Mouse (Mus musculus) lung, postnatal 0 days (tissue): ENCODE data around the gene Crnn. TPM values are rescaled to one million over a fixed set of nuclear protein-coding genes. Genes with fewer than 3 reads are reported as not detected.

ENCODE experiments used
- ATAC-seq: fragments of 200-750 bp; cut with Nextera tagmentation; 2 replicates; pipeline ENCODE4 v1.8.0; 2017; ENCODE audit warnings: moderate library complexity
- DNase-seq: peaks from one replicate; pipeline ENCODE4 v3.0.0-alpha.2; 2016; ENCODE audit warnings: low spot score
- H3K27ac ChIP-seq: fragments of 300-500 bp; sonication (generic); 2 replicates; pipeline ENCODE4 v1.5.1; 2014; ENCODE audit warnings: antibody characterized with exemption, mild to moderate bottlenecking, low read length, mixed read lengths
- H3K27me3 ChIP-seq: fragments of 300-500 bp; sonication (generic); replicated peaks from 2 replicates; pipeline ENCODE4 v1.6.1; 2014; ENCODE audit warnings: low read length, mixed read lengths; ENCODE audit not compliant: insufficient read depth
- H3K36me3 ChIP-seq: fragments of 300-500 bp; sonication (generic); 2 replicates; pipeline ENCODE4 v1.6.1; 2014; ENCODE audit warnings: low read length, mixed read lengths; ENCODE audit not compliant: insufficient read depth
- H3K4me1 ChIP-seq: fragments of 300-500 bp; sonication (generic); 2 replicates; pipeline ENCODE4 v1.6.1; 2014; ENCODE audit warnings: antibody characterized with exemption, low read depth, low read length, mixed read lengths; ENCODE audit not compliant: insufficient read depth
- H3K4me2 ChIP-seq: fragments of 300-500 bp; sonication (generic); replicated peaks from 2 replicates; pipeline ENCODE4 v1.6.1; 2014; ENCODE audit warnings: low read depth, mild to moderate bottlenecking, low read length, moderate library complexity, mixed read lengths
- H3K4me3 ChIP-seq: fragments of 300-500 bp; sonication (generic); 2 replicates; pipeline ENCODE4 v1.5.1; 2014; ENCODE audit warnings: low read depth, low read length
- H3K9ac ChIP-seq: fragments of 300-500 bp; sonication (generic); replicated peaks from 2 replicates; pipeline ENCODE4 v1.6.1; 2014; ENCODE audit warnings: low read depth, mild to moderate bottlenecking
- H3K9me3 ChIP-seq: fragments of 300-500 bp; sonication (generic); 2 replicates; pipeline ENCODE4 v1.6.1; 2016; ENCODE audit warnings: low read length, mixed read lengths
- CTCF ChIP-seq: IDR thresholded peaks from 2 replicates; pipeline ENCODE4 v1.5.1; 2016; ENCODE audit warnings: antibody characterized with exemption, mild to moderate bottlenecking
- EP300 ChIP-seq: IDR thresholded peaks from 2 replicates; pipeline ENCODE4 v1.6.1; 2016; ENCODE audit warnings: antibody characterized with exemption, mild to moderate bottlenecking, control low read depth
- WGBS: fragments of 180-500 bp; shearing (Covaris S2); extraction: QIAGEN DNeasy Blood & Tissue Kit; methylation state at CpG from one replicate; pipeline ENCODE4 v1.1.7; 2014; 5-methylcytosine and 5-hydroxymethylcytosine counted together
- polyA plus RNA-seq: library from polyadenylated mRNA; unstranded; fragments of >200 nt; fragmentation: Nextera tagmentation; extraction: Ambion mirVana; gene quantifications from 2 replicates; pipeline ENCODE4 v1.2.1, GENCODE M21; 2015

Gene Crnn
- not detected in 2 replicates for polyA plus RNA-seq

DNA sequence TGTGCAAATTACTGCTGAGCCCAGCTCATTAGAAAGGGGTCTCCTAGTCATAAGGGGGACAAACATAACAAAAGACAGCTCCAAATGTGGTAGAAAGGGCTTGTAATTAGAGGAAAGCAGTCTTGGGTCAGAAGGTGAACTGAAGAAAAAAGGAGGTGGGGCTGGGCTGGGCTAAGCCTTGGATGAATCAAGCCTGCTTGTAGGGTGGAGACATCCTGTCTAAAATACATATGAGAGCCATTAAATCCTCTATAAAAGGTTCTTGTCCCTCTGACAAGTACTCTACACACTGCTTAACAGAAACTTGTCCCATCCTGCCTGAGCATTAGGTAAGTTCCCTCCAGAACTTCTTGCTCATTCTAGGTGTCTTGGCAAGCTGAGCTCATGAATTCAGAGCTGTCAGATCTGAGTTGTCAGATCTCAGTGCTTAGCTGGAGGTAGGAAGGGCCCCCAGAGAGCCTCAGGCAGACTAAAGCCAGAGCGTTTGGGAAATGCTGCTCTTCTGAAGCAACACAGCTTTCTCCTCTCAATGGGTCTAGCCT lies at the start of gene Crnn:
Gene Crnn, plus strand, starts transcription at position 278 of the 542 bp plus-strand sequence.
- H3K9ac ChIP-seq: no peak within 1 kb of the TSS
- 70% methylated on average over 1 of the region's 1 CpGs for WGBS
- ATAC-seq (no peak), DNase-seq (no peak)
- no peaks in the 10 kb centered on the region for H3K27me3 ChIP-seq
- H3K36me3 ChIP-seq: no peaks in the 10 kb centered on the region
- no peak within 1 kb of the TSS for H3K27ac ChIP-seq
- H3K4me2 ChIP-seq: no peak within 1 kb of the TSS
- TF ChIP-seq EP300 (no peak), CTCF (no peak)
- H3K4me3 ChIP-seq: no peak within 1 kb of the TSS
- H3K9me3 ChIP-seq: no peaks in the 10 kb centered on the region
- no peaks in the 10 kb centered on the region for H3K4me1 ChIP-seq

DNA sequence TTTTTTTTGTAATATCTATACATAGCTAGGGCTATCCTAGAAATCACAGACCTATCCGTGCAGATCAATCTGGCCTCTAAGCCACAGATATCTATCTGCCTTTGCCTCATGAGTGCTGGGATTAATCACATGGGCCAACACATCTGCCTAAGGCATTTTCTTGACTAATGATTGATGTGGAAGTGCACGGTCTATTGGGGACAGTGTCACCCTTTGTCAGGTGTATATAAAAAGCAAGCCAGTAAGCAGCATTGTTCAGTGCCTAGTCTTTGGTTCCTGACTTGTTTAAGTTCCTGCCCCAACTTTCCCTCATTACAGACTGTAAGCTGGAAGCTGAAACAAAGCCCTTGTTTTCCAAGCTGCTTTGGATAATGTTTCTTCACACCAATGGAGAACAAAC lies 48.1 kb upstream of the Crnn start:
- ATAC-seq: no peak
- H3K4me3 ChIP-seq: no peak overlapping the region

GRCm38 (mm10) chr3:93111668-93112067 lies 32.9 kb upstream of the Crnn start:
- DNase-seq: peak; percentile 4
- Histone ChIP-seq H3K36me3 (no peaks in the 10 kb centered on the region), H3K27me3 (no peaks in the 10 kb centered on the region), H3K9me3 (no peaks in the 10 kb centered on the region), H3K4me1 (no peaks in the 10 kb centered on the region), H3K4me2 (no peak overlapping the region), H3K9ac (no peak overlapping the region), H3K27ac (no peak overlapping the region), H3K4me3 (no peak overlapping the region)
- TF ChIP-seq CTCF: peak; percentile 54
- TF ChIP-seq EP300: no peak
- no peak for ATAC-seq
- WGBS: 34% methylated on average over 5 of the region's 5 CpGs

More for the DNA sequence above, 48.1 kb upstream of the Crnn start:
- Histone ChIP-seq H3K4me1 (no peaks in the 10 kb centered on the region), H3K9me3 (no peaks in the 10 kb centered on the region), H3K4me2 (no peak overlapping the region), H3K27me3 (no peaks in the 10 kb centered on the region), H3K27ac (no peak overlapping the region), H3K9ac (no peak overlapping the region), H3K36me3 (no peaks in the 10 kb centered on the region)
- whole genome bisulfite sequencing: 73% methylated on average over 2 of the region's 2 CpGs
- no peak for DNase-seq
- no peak for TF ChIP-seq EP300
- TF ChIP-seq CTCF: no peak

DNA sequence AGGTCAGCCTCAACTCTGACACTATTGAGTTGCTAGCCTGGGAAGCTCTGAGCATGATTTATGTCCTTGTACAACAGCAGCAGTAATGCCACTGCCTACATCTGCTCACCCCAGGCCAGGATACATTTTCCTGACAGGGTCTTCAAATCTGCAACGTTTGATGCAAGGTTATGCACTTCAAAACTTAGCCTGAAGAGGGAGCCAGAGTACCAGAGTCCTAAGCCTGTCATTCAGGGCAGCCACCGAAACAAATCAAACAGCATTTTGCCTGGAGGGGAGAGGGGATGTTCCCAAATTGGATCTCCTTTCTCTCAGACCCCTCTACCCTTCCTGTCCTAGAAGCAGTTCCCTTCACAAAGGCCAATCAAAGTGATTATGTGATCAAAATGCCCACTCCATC lies 30.1 kb upstream of the Crnn start:
- H3K4me1 ChIP-seq: no peaks in the 10 kb centered on the region
- no peaks in the 10 kb centered on the region for H3K36me3 ChIP-seq
- H3K27ac ChIP-seq: no peak overlapping the region
- H3K9me3 ChIP-seq: no peaks in the 10 kb centered on the region
- H3K4me2 ChIP-seq: no peak overlapping the region
- ATAC-seq (no peak), DNase-seq (peak; percentile 39)
- H3K4me3 ChIP-seq: no peak overlapping the region
- no peaks in the 10 kb centered on the region for H3K27me3 ChIP-seq
- H3K9ac ChIP-seq: no peak overlapping the region
- TF ChIP-seq CTCF (peak; percentile 69), EP300 (no peak)
- WGBS: 2% methylated on average over 2 of the region's 2 CpGs

- H3K4me3 ChIP-seq: no peak overlapping the region
- DNase-seq: peak; percentile 15
- 43% methylated on average over 4 of the region's 4 CpGs for WGBS
- TF ChIP-seq EP300 (no peak), CTCF (peak; percentile 58)
- no peak overlapping the region for H3K27ac ChIP-seq
- H3K27me3 ChIP-seq: no peaks in the 10 kb centered on the region
- H3K4me2 ChIP-seq: no peak overlapping the region
- ATAC-seq: no peak
- no peak overlapping the region for H3K9ac ChIP-seq
- H3K9me3 ChIP-seq: no peaks in the 10 kb centered on the region
- no peaks in the 10 kb centered on the region for H3K36me3 ChIP-seq
- H3K4me1 ChIP-seq: no peaks in the 10 kb centered on the region
Measured at GRCm38 (mm10) chr3:93119101-93119500, 25.5 kb upstream of the Crnn start.

GRCm38 (mm10) chr3:93128052-93128451 lies 16.5 kb upstream of the Crnn start:
- Histone ChIP-seq H3K9ac (no peak overlapping the region), H3K4me1 (no peaks in the 10 kb centered on the region), H3K36me3 (no peaks in the 10 kb centered on the region), H3K27ac (no peak overlapping the region), H3K9me3 (no peaks in the 10 kb centered on the region), H3K4me2 (no peak overlapping the region), H3K27me3 (no peaks in the 10 kb centered on the region), H3K4me3 (no peak overlapping the region)
- ATAC-seq (peak; percentile 87), DNase-seq (peak; percentile 83)
- peak; percentile 46 for TF ChIP-seq EP300
- TF ChIP-seq CTCF: no peak
- 14% methylated on average over 4 of the region's 4 CpGs for WGBS

GRCm38 (mm10) chr3:93129076-93129475 lies 15.5 kb upstream of the Crnn start:
- no peaks in the 10 kb centered on the region for H3K27me3 ChIP-seq
- 32% methylated on average over 5 of the region's 5 CpGs for WGBS
- H3K36me3 ChIP-seq: no peaks in the 10 kb centered on the region
- no peak overlapping the region for H3K27ac ChIP-seq
- peak; percentile 17; the same call in 1 of the 2 replicates for ATAC-seq
- DNase-seq: peak; percentile 17
- TF ChIP-seq EP300 (no peak), CTCF (no peak)
- no peaks in the 10 kb centered on the region for H3K9me3 ChIP-seq
- H3K4me1 ChIP-seq: no peaks in the 10 kb centered on the region
- no peak overlapping the region for H3K4me3 ChIP-seq
- no peak overlapping the region for H3K4me2 ChIP-seq
- no peak overlapping the region for H3K9ac ChIP-seq
